13 mouse cellular contexts compared by ENCODE assay signal in genomic region chrX:140743213-140743612, GRCm38 (mm10).
"Had no signal": no experiment of that assay in that cellular context is flagged by ENCODE, and none has a peak within 500 bp of the region (broad histone marks: within the 10 kb centered on the region; RNA-seq: fewer than 3 reads in every experiment).

No protein-coding gene starts in this region.

- H3K9me3 ChIP-seq: limb, embryonic 15.5 days; liver, embryonic 12.5 days; midbrain, embryonic 10.5 days; neural tube, embryonic 15.5 days had no signal

- H3K4me1 ChIP-seq: limb, embryonic 15.5 days; liver, embryonic 12.5 days; midbrain, embryonic 10.5 days; neural tube, embryonic 15.5 days had no signal

- H3K4me3 ChIP-seq: left cerebral cortex, adult 2 months; limb, embryonic 15.5 days; liver, embryonic 12.5 days; midbrain, embryonic 10.5 days; myocyte; neural tube, embryonic 15.5 days had no signal

- ATAC-seq: liver, embryonic 12.5 days had no signal

- H3K36me3 ChIP-seq: limb, embryonic 15.5 days; liver, embryonic 12.5 days; midbrain, embryonic 10.5 days; neural tube, embryonic 15.5 days had no signal

- H3K9ac ChIP-seq: limb, embryonic 15.5 days; liver, embryonic 12.5 days; neural tube, embryonic 15.5 days had no signal

- H3K27ac ChIP-seq: left cerebral cortex, adult 2 months; limb, embryonic 15.5 days; liver, embryonic 12.5 days; midbrain, embryonic 10.5 days; neural tube, embryonic 15.5 days had no signal

- H3K27me3 ChIP-seq: limb, embryonic 15.5 days had no signal

- DNase-seq: kidney, adult 11 months; kidney, adult 9 months; kidney, postnatal 10 days; midbrain, embryonic 14.5 days; right cerebral cortex, postnatal 4 days; spleen, adult 18-20 months; thymus, postnatal 36 days had no signal

- H3K4me2 ChIP-seq: limb, embryonic 15.5 days; liver, embryonic 12.5 days; neural tube, embryonic 15.5 days had no signal
